Mouse (Mus musculus) T-helper 2 cell (primary cell): ENCODE data around the gene Ggt6.

Experiments used
- in situ Hi-C: fragments of 300-600 bp; cut with MboI, MseI; formaldehyde crosslinking; loops from one replicate; pipeline ENCODE4 v1.15.1; 2025; ENCODE audit warnings: high pct_unique_total_duplicates

Ggt6 gene

GRCm38 (mm10) chr11:72410521-72411092 is 24.7 kb upstream of the Ggt6 start:
- in situ Hi-C loops = no loop called here

GRCm38 (mm10) chr11:72411093-72411921 is 24.0 kb upstream of the Ggt6 start, which contains the start of gene Smtnl2:
TSS of gene Smtnl2 (minus strand) at chr11:72411713.
- in situ Hi-C loops = no loop called here

GRCm38 (mm10) chr11:72411945-72412344 is 23.4 kb upstream of the Ggt6 start:
- in situ Hi-C loops = no loop called here

GRCm38 (mm10) chr11:72413016-72413415 is 22.3 kb upstream of the Ggt6 start:
- in situ Hi-C loops = no loop called here

- in situ Hi-C loops = no loop called here
Measured at GRCm38 (mm10) chr11:72413601-72414190, 21.6 kb upstream of the Ggt6 start.

- in situ Hi-C loops = loop anchor here (5.0 kb wide), 1 partner anchor 58 kb away; no protein-coding TSS in a partner anchor
Measured at GRCm38 (mm10) chr11:72415155-72415554, 20.2 kb upstream of the Ggt6 start.

GRCm38 (mm10) chr11:72416666-72417065 is 18.7 kb upstream of the Ggt6 start:
- in situ Hi-C loops = loop anchor here (5.0 kb wide), 1 partner anchor 59 kb away; no protein-coding TSS in a partner anchor

- in situ Hi-C loops = loop anchor here (5.0 kb wide), 1 partner anchor 60 kb away; no protein-coding TSS in a partner anchor
Measured at GRCm38 (mm10) chr11:72417376-72417775, 17.9 kb upstream of the Ggt6 start.

- in situ Hi-C loops = loop anchor here (5.0 kb wide), 1 partner anchor 61 kb away; no protein-coding TSS in a partner anchor
Measured at GRCm38 (mm10) chr11:72418227-72418626, 17.1 kb upstream of the Ggt6 start.

- in situ Hi-C loops = loop anchor here (5.0 kb wide), 1 partner anchor 62 kb away; no protein-coding TSS in a partner anchor
Measured at GRCm38 (mm10) chr11:72419006-72419405, 16.3 kb upstream of the Ggt6 start.

- in situ Hi-C loops = no loop called here
Measured at GRCm38 (mm10) chr11:72420460-72421122, 14.7 kb upstream of the Ggt6 start.

GRCm38 (mm10) chr11:72421518-72422278 is 13.6 kb upstream of the Ggt6 start:
- in situ Hi-C loops = no loop called here

- in situ Hi-C loops = no loop called here
Measured at GRCm38 (mm10) chr11:72423686-72424085, 11.6 kb upstream of the Ggt6 start.

GRCm38 (mm10) chr11:72425201-72425600 is 10.1 kb upstream of the Ggt6 start:
- in situ Hi-C loops = loop anchor here (5.0 to 25.0 kb wide), 2 partner anchors 193 to 1413 kb away; partner anchors contain the start of genes Derl2, Dhx33 and Mis12

- in situ Hi-C loops = loop anchor here (5.0 to 25.0 kb wide), 2 partner anchors 195 to 1415 kb away; partner anchors contain the start of genes Derl2, Dhx33 and Mis12
Measured at GRCm38 (mm10) chr11:72426884-72427283, 8.4 kb upstream of the Ggt6 start.

- in situ Hi-C loops = loop anchor here (5.0 to 25.0 kb wide), 2 partner anchors 196 to 1416 kb away; partner anchors contain the start of genes Derl2, Dhx33 and Mis12
Measured at GRCm38 (mm10) chr11:72428694-72429093, 6.6 kb upstream of the Ggt6 start.

- in situ Hi-C loops = loop anchor here (5.0 to 25.0 kb wide), 2 partner anchors 197 to 1417 kb away; partner anchors contain the start of genes Derl2, Dhx33 and Mis12
Measured at GRCm38 (mm10) chr11:72429288-72429690, 6.0 kb upstream of the Ggt6 start.

GRCm38 (mm10) chr11:72430311-72431068 is 4.8 kb upstream of the Ggt6 start:
- in situ Hi-C loops = loop anchor here (25.0 kb wide), 1 partner anchor 1418 kb away; the partner anchor contains the start of genes Derl2, Dhx33 and Mis12

GRCm38 (mm10) chr11:72435694-72436045 is 344 bp downstream of the Ggt6 start:
- in situ Hi-C loops = loop anchor here (25.0 kb wide), 1 partner anchor 1423 kb away; the partner anchor contains the start of genes Derl2, Dhx33 and Mis12
